Mouse (Mus musculus): Measurements from ENCODE around the gene 1700040F15Rik.
"Not testable (repeated sequence)": the region's sequence is repeated elsewhere in the genome, so short reads cannot be mapped to it uniquely, and the experiment has no call there.

Gene 1700040F15Rik

GRCm38 (mm10) chrY:61101947-61102346 is at the start of gene 1700040F15Rik:
1700040F15Rik (plus strand) TSS chrY:61102247.
- CTCF ChIA-PET, POLR2A ChIA-PET: not testable (repeated sequence)

All from embryonic stem cell, embryonic (primary cell).